Mouse (Mus musculus) MEL (cell line): ENCODE results near the gene Nptxr.

Experiments used
- CTCF ChIP-seq, 3 experiments: IDR thresholded peaks in 2 of 3; conservative IDR thresholded peaks in 1 of 3; 2 replicates each; pipeline ENCODE4 v1.5.1; 2011 to 2012; ENCODE audit warnings: low read length in 3 of 3, low read depth in 2 of 3, mild to moderate bottlenecking in 2 of 3, improper control_type of control experiment in 1 of 3, inconsistent platforms in 1 of 3, mixed read lengths in 1 of 3, moderate library complexity in 1 of 3; ENCODE audit not compliant: control insufficient read depth in 1 of 3, insufficient read depth in 1 of 3, poor library complexity in 1 of 3, severe bottlenecking in 1 of 3
- MAX ChIP-seq: IDR thresholded peaks from 2 replicates; pipeline ENCODE4 v1.6.1; 2011; ENCODE audit warnings: low read length, improper control_type of control experiment
- NELFE ChIP-seq: IDR thresholded peaks from 2 replicates; pipeline ENCODE4 v1.6.1; 2011; ENCODE audit warnings: low read depth, low read length, improper control_type of control experiment
- POLR2A ChIP-seq, 2 experiments: IDR thresholded peaks; 2 replicates each; pipeline ENCODE4 v1.6.1; 2011 to 2012; ENCODE audit warnings: low read length in 2 of 2, mild to moderate bottlenecking in 2 of 2, control low read depth in 1 of 2, improper control_type of control experiment in 1 of 2, low read depth in 1 of 2, moderate library complexity in 1 of 2; ENCODE audit not compliant: control insufficient read depth in 1 of 2, insufficient read depth in 1 of 2, poor library complexity in 1 of 2
- SIN3A ChIP-seq: IDR thresholded peaks from 2 replicates; pipeline ENCODE4 v1.6.1; 2012; ENCODE audit warnings: low read length, improper control_type of control experiment, inconsistent platforms
- ZC3H11A ChIP-seq: IDR thresholded peaks from 2 replicates; pipeline ENCODE4 v1.6.1; 2012; ENCODE audit warnings: low read depth, mild to moderate bottlenecking, inconsistent platforms, low read length, improper control_type of control experiment
- ZMIZ1 ChIP-seq: IDR thresholded peaks from 2 replicates; pipeline ENCODE4 v1.6.1; 2012; ENCODE audit warnings: low read depth, mild to moderate bottlenecking, inconsistent platforms, low read length, improper control_type of control experiment, moderate library complexity

DNA sequence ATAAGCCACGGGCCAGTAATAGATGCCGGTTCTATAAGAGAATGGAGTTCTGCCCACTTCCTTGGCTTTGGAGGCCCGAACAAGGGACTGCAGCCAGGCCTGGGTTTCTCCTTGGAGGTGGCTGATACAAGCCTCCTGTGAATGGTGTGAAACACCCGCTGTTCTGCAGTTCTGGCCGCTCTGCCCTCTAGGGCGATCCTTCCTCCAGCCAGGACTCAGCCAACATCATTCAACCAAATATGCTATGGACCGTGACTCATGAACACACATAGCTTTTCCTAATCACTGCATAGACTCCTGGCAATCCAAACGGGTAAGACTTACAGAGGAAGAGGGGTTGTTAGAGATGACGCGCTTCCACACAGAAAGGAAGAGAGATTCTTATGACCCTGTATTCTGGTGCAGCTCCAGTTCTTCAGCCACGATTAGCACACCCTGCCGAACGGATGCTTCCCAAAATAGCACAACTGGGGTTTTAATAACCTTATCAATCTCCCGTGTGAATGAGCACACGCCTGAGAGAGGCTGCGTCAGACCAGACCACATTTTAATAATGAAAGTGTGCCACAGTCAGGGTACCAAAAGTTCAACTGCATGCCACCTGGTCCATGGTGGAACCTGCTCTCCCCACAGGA is 37.1 kb downstream of the Nptxr start:
- TF ChIP-seq POLR2A (IDR thresholded peaks at IDR 0.05; ENCODE audit: control insufficient read depth in 1 of 2, insufficient read depth in 1 of 2, low read depth in 1 of 2, low read length in 2 of 2, poor library complexity in 1 of 2) (no peak), MAX (no peak), CTCF (IDR thresholded peaks at IDR 0.05 in 2 of 3, conservative IDR thresholded peaks at IDR 0.05 in 1 of 3; ENCODE audit: control insufficient read depth in 1 of 3, insufficient read depth in 1 of 3, low read depth in 2 of 3, low read length in 3 of 3, poor library complexity in 1 of 3, severe bottlenecking in 1 of 3) (no peak), ZMIZ1 (no peak), NELFE (no peak), SIN3A (no peak), ZC3H11A (no peak)
